Mouse (Mus musculus) stomach, postnatal 0 days (tissue): ENCODE data around the gene Foxf2. TPM values are rescaled to one million over a fixed set of nuclear protein-coding genes. Genes with fewer than 3 reads are reported as not detected.

Experiments
- ATAC-seq: fragments of 200-750 bp; cut with Nextera tagmentation; 2 replicates; pipeline ENCODE4 v1.8.0; 2017; ENCODE audit not compliant: low FRiP score, low TSS enrichment
- DNase-seq: peaks from one replicate; pipeline ENCODE4 v3.0.0-alpha.2; 2016; ENCODE audit warnings: low spot score
- H3K27ac ChIP-seq: fragments of 300-500 bp; sonication (generic); replicated peaks from 2 replicates; pipeline ENCODE4 v1.5.1; 2014; ENCODE audit warnings: mild to moderate bottlenecking, control low read depth
- H3K27me3 ChIP-seq: fragments of 300-500 bp; sonication (generic); 2 replicates; pipeline ENCODE4 v1.6.1; 2014; ENCODE audit warnings: low read length; ENCODE audit not compliant: control insufficient read depth, insufficient read depth
- H3K36me3 ChIP-seq: fragments of 300-500 bp; sonication (generic); 2 replicates; pipeline ENCODE4 v1.6.1; 2014; ENCODE audit warnings: low read length, mixed read lengths; ENCODE audit not compliant: control insufficient read depth, insufficient read depth
- H3K4me1 ChIP-seq: fragments of 300-500 bp; sonication (generic); replicated peaks from 2 replicates; pipeline ENCODE4 v1.6.1; 2014; ENCODE audit warnings: antibody characterized with exemption; ENCODE audit not compliant: control insufficient read depth, insufficient read depth
- H3K4me2 ChIP-seq: fragments of 300-500 bp; sonication (generic); replicated peaks from 2 replicates; pipeline ENCODE4 v1.6.1; 2014; ENCODE audit warnings: low read depth, mild to moderate bottlenecking, control low read depth, moderate library complexity
- H3K4me3 ChIP-seq: fragments of 300-500 bp; sonication (generic); 2 replicates; pipeline ENCODE4 v1.5.1; 2014; ENCODE audit warnings: low read depth, low read length, control low read depth
- H3K9ac ChIP-seq: fragments of 300-500 bp; sonication (generic); 2 replicates; pipeline ENCODE4 v1.6.1; 2014; ENCODE audit warnings: mild to moderate bottlenecking, low read length, control low read depth, mixed read lengths
- H3K9me3 ChIP-seq: fragments of 300-500 bp; sonication (generic); 2 replicates; pipeline ENCODE4 v1.6.1; 2016; ENCODE audit warnings: low read length; ENCODE audit not compliant: control insufficient read depth
- CTCF ChIP-seq: IDR thresholded peaks from 2 replicates; pipeline ENCODE4 v1.5.1; 2016; ENCODE audit warnings: antibody characterized with exemption, low read depth, mild to moderate bottlenecking, moderate library complexity
- EP300 ChIP-seq: optimal IDR thresholded peaks from 2 replicates; pipeline ENCODE3; 2016; ENCODE audit warnings: antibody characterized with exemption
- WGBS: fragments of 180-500 bp; shearing (Covaris S2); extraction: QIAGEN DNeasy Blood & Tissue Kit; methylation state at CpG from one replicate; pipeline ENCODE4 v1.1.7; 2014; 5-methylcytosine and 5-hydroxymethylcytosine counted together
- polyA plus RNA-seq: library from polyadenylated mRNA; unstranded; fragments of >200 nt; fragmentation: Nextera tagmentation; extraction: Ambion mirVana; gene quantifications from 2 replicates; pipeline ENCODE4 v1.2.1, GENCODE M21; 2015

Foxf2 gene
- polyA plus RNA-seq, 1 experiment from 2014 or later: 10.0 TPM

- Histone ChIP-seq H3K9me3 (no peaks in the 10 kb centered on the region), H3K27ac (no peak overlapping the region), H3K9ac (no peak overlapping the region), H3K4me3 (no peak overlapping the region), H3K4me2 (0 out of 2 replicates have a peak overlapping the region, but pooled peaks have one; percentile 8), H3K4me1 (no peaks in the 10 kb centered on the region), H3K27me3 (peaks cover 10% of the 10 kb centered on the region; the same call in 1 of the 2 replicates), H3K36me3 (no peaks in the 10 kb centered on the region)
- ATAC-seq: no peak
- DNase-seq: no peak
- WGBS: 39% methylated on average over 3 of the region's 3 CpGs
- TF ChIP-seq EP300 (no peak), CTCF (no peak)
Measured at GRCm38 (mm10) chr13:31622371-31622770, 3.2 kb upstream of the Foxf2 start.

GRCm38 (mm10) chr13:31623291-31623690, 2.3 kb upstream of the Foxf2 start:
- no peak for TF ChIP-seq CTCF
- TF ChIP-seq EP300: no peak
- H3K4me3 ChIP-seq: no peak overlapping the region; the same call in 1 of the 2 replicates
- peaks cover 10% of the 10 kb centered on the region; the same call in 1 of the 2 replicates for H3K27me3 ChIP-seq
- no peaks in the 10 kb centered on the region for H3K4me1 ChIP-seq
- no peaks in the 10 kb centered on the region for H3K9me3 ChIP-seq
- no peak for ATAC-seq
- 28% methylated on average over 6 of the region's 6 CpGs for WGBS
- H3K9ac ChIP-seq: no peak overlapping the region
- no peak for DNase-seq
- no peak overlapping the region for H3K27ac ChIP-seq
- H3K4me2 ChIP-seq: no peak overlapping the region
- H3K36me3 ChIP-seq: no peaks in the 10 kb centered on the region

GRCm38 (mm10) chr13:31623906-31624860, 1.4 kb upstream of the Foxf2 start:
- peak overlapping the region; percentile 67 for H3K4me3 ChIP-seq
- no peak for ATAC-seq
- TF ChIP-seq EP300 (no peak), CTCF (no peak)
- WGBS: 18% methylated on average over 19 of the region's 20 CpGs
- peaks cover 10% of the 10 kb centered on the region; the same call in 1 of the 2 replicates for H3K27me3 ChIP-seq
- H3K4me2 ChIP-seq: peak overlapping the region; percentile 75
- no peaks in the 10 kb centered on the region for H3K9me3 ChIP-seq
- H3K9ac ChIP-seq: peak overlapping the region; percentile 47
- peak overlapping the region; percentile 81 for H3K27ac ChIP-seq
- no peaks in the 10 kb centered on the region for H3K36me3 ChIP-seq
- DNase-seq: no peak
- H3K4me1 ChIP-seq: no peaks in the 10 kb centered on the region

GRCm38 (mm10) chr13:31624966-31625332, 667 bp upstream of the Foxf2 start:
- peak overlapping the region; percentile 75 for H3K4me2 ChIP-seq
- no peaks in the 10 kb centered on the region for H3K9me3 ChIP-seq
- no peak for TF ChIP-seq CTCF
- TF ChIP-seq EP300: no peak
- H3K27ac ChIP-seq: peak overlapping the region; percentile 93
- H3K27me3 ChIP-seq: peaks cover 10% of the 10 kb centered on the region; the same call in 1 of the 2 replicates
- H3K4me1 ChIP-seq: no peaks in the 10 kb centered on the region
- ATAC-seq: no peak
- peak overlapping the region; percentile 67 for H3K4me3 ChIP-seq
- peak overlapping the region; percentile 84 for H3K9ac ChIP-seq
- DNase-seq: no peak
- WGBS: 2% methylated on average over 13 of the region's 13 CpGs
- H3K36me3 ChIP-seq: no peaks in the 10 kb centered on the region

GRCm38 (mm10) chr13:31626183-31626801, 676 bp downstream of the Foxf2 start:
- peak overlapping the region; percentile 93 for H3K27ac ChIP-seq
- peak overlapping the region; percentile 84 for H3K9ac ChIP-seq

More at GRCm38 (mm10) chr13:31626183-31626801, 676 bp downstream of the Foxf2 start:
- no peaks in the 10 kb centered on the region for H3K4me1 ChIP-seq
- DNase-seq (peak; percentile 30), ATAC-seq (0 out of 2 replicates have a peak, but pooled peaks have one; percentile 8)
- H3K27me3 ChIP-seq: peaks cover 5% of the 10 kb centered on the region; the same call in 1 of the 2 replicates
- WGBS: under 1% methylated on average over 57 of the region's 60 CpGs
- H3K36me3 ChIP-seq: no peaks in the 10 kb centered on the region
- H3K9me3 ChIP-seq: no peaks in the 10 kb centered on the region
- peak overlapping the region; percentile 75 for H3K4me2 ChIP-seq
- H3K4me3 ChIP-seq: peak overlapping the region; percentile 67
- no peak for TF ChIP-seq CTCF
- no peak for TF ChIP-seq EP300
